Mouse (Mus musculus) inflammation-experienced regulatory T-cells, adult 6 months (primary cell): ENCODE results near the gene Itpkc. TPM values are rescaled to one million over a fixed set of nuclear protein-coding genes. Genes with fewer than 3 reads are reported as not detected.
"Not testable (repeated sequence)": the region's sequence is repeated elsewhere in the genome, so short reads cannot be mapped to it uniquely, and the experiment has no call there.

Source experiments
- ATAC-seq: one replicate; pipeline ENCODE4 v1.8.0; 2017
- polyA plus RNA-seq, 3 experiments: library from polyadenylated mRNA; unstranded; fragments of 100-300 nt; shearing (Covaris generic); gene quantifications; one replicate each; pipeline ENCODE4 v1.2.1; 2017

Itpkc gene
- polyA plus RNA-seq, result under 1 TPM; 0.49 to 0.83 (median 0.58) TPM

DNA sequence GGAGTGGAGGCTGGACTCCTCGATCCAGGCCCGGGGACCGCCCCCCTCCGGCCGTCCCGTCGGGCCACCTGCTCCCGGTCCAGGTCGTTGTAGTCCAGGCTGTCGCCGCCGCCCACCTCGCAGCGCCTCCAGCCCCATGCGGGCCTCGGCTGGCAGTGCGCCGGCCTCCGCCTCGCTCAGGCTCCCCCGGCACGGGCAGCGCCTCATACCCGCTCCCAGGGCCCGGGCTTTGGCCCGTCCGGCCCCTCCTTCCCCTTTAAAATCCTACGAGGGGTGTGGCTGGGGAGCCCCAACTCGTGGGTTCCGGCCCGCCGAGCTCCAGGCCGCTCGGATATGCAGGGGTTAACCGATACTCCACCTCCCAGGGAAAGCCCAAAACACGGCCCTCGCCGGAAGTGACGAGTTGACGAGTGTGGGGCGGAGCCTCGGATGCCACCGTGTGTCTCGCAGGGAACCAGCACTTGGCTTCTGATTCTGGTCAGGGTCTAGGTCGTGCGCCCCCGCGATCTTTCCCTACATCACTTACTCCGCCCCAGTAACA is at the start of gene Itpkc:
TSS of gene Itpkc (minus strand) at position 381 of the 541 bp plus-strand sequence.
- ATAC-seq, result peak; percentile 87

DNA sequence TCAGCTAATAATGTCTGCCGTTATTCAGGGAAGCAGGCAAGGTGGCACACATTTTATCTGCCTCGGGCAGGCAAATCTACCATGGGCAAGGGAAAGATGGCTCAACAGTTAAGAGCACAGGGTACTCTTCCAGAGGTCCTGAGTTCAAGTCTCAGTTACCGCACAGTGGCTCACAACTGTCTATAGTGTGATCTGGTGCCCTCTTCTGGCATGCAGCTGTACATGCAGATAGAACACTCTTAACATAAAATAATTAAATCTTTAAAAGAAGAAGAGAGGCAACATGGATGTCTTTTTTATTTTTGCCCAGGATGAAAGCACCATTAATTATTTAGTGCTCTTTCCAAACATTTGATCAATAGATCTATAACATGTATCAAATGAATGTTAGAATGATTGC is 48.7 kb upstream of the Itpkc start:
- ATAC-seq, result no peak

DNA sequence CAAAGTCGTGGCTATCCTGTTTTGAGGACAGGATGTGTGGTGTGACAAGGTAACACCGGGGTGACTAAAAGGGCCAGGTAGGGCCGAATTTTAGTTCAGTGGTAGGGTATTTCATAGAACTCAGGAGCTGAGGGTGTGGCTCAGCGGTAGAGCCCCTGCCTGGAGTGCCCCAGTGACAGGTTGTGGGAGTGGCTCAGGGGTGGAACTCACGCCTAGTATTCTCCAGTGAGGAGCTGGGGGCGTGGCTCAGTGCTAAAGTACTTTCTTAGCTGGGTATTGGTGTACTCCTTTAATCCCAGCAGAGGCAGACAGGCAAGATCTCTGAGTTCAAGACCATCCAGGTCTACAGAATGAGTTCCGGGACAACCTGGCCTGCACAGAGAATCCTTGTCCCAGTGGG is 47.6 kb upstream of the Itpkc start:
- no peak for ATAC-seq

- ATAC-seq, result no peak
Observed at GRCm38 (mm10) chr7:27274916-27275315, 46.5 kb upstream of the Itpkc start.

- ATAC-seq, result no peak
Observed at GRCm38 (mm10) chr7:27273739-27274351, 45.4 kb upstream of the Itpkc start.

DNA sequence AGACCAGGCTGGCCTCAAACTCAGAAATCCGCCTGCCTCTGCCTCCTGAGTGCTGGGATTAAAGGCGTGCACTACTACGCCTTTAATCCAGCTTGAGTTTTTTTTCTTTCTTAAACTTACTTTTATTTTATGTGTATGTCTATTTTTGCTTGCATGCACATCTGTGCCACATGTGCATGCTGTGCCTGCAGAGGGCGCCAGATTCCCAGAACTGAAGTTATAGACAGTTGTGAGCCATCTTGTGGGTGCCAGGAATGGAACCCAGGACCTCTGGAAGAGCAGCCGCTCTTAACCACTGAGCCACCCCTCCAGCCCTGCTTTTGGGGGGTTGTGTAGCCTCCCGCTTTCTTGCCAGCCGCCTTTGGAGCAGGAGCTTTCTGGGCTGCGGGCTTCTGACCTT is 43.0 kb upstream of the Itpkc start:
- ATAC-seq, result no peak

- no peak for ATAC-seq
Observed at GRCm38 (mm10) chr7:27266515-27267128, 38.2 kb upstream of the Itpkc start.

DNA sequence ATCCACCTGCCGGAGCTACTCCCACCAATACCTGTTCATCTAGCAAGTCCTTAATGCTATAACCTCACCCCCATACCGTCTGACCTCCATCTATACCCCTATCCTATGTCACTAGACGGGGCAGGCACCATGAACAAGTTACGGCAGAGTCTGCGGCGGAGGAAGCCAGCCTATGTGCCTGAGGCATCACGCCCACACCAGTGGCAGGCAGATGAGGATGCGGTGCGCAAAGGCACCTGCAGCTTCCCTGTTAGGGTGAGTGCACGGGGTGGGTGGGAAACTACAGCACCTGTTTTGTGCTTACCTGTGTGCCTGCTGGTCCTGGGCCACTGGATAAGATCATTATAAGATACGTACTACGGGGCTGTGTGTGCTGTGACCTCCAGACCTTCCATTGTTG is 36.3 kb upstream of the Itpkc start:
- no peak for ATAC-seq

GRCm38 (mm10) chr7:27261888-27262287 is 33.4 kb upstream of the Itpkc start:
- no peak for ATAC-seq

DNA sequence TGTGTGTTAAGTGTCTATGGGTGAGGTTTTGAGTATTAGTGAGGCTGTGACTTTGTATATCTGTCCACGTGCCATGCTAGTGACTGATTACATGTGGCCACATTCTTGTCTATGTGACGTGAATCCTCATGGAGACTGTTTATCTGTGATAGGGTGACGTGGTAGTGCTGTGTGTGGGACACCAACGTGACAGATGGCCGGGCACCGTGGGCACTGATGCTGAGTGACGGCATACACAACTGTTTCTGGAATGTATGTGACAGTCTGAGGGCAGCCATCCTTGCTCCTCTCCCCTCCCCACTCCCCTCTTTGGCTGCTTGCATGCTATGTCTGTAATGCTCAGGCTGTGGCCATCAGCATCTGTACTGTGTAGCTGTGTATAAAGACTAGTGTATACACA is 32.4 kb upstream of the Itpkc start:
- no peak for ATAC-seq

- no peak for ATAC-seq
Observed at GRCm38 (mm10) chr7:27259771-27260170, 31.3 kb upstream of the Itpkc start.

- no peak for ATAC-seq
Observed at GRCm38 (mm10) chr7:27259271-27259721, 30.8 kb upstream of the Itpkc start.

GRCm38 (mm10) chr7:27258205-27258899 is 29.9 kb upstream of the Itpkc start, which contains the start of gene Numbl:
TSS of gene Numbl (plus strand) at chr7:27258433.
- ATAC-seq, result peak; percentile 88

DNA sequence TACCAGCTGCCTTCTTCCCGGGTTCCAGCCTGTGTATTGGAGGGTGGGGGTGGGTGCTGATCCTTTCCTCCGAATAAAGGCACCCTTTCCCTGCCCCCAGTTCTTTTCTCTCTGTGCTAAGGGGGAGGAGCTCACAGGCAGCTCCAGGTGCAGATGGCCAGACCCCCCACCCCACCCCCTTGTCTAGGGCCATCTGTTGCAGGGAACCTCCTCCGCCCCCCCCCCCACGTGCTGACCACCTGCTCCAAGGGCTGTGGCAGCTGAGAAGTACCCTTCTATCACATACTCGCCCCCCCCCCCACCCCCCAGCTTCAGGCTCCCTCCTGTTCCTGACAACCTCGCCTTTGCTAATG is 29.4 kb upstream of the Itpkc start:
- no peak for ATAC-seq

DNA sequence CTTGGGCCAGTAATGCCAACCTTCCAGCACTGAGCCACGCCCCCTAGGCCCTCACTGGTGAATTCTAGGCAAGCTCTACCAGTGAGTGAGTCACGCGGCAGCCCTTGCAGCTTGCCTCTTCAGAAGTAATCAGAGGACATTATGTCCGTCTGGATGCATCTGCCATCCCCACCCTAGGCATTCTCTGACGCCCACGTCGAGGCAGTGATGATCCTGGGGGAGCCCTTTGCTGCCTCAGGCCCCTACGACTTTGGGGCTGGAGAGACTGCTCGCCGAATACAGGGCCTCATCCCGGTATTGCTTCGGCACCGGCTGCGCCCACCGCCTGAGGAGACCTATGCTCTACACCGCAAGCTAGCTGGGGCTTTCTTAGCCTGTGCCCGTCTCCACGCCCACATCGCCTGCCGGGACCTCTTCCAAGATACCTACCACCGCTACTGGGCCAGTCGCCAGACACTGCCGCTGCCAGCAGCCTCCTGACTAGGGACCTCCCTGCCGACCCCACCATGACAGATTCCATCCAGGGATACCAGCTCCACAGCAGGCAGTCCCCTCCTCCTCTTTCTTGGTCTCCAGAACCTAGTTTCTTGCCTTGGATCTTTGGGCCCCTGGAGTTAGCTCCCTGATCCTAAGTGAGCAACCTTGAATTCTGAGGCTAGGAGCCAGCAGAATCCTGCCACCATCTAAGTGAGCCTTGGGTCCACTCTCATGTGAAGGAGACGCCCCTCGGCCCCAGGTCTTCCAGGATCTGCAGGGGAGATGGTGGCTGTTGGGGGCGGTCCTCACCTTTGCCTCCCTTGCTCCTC is 28.8 kb upstream of the Itpkc start:
- ATAC-seq, result no peak

GRCm38 (mm10) chr7:27255721-27256120 is 27.3 kb upstream of the Itpkc start:
- ATAC-seq, result no peak

- no peak for ATAC-seq
Observed at GRCm38 (mm10) chr7:27251946-27252345, 23.5 kb upstream of the Itpkc start.

DNA sequence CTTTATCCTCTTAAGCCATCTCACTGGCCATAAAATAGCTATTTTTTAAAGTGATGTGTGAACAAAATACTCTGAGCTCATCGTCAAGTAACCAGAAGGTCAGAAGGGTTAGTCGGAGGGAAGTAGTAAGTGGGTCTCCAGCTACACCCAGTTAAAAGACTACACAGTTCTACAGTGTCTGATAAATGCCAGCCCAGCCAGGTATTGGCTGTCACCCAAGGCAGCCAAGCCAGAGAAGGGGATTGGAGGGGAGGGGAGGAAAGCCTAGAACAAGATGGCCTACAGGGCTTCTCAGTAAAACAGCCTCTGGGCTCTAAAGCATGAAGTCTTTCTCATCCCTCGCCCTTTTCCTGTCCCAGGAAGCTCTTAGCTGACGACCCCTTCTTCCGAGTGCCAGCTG is 21.5 kb upstream of the Itpkc start:
- ATAC-seq, result no peak

GRCm38 (mm10) chr7:27249146-27249545 is 20.7 kb upstream of the Itpkc start:
- ATAC-seq, result no peak

DNA sequence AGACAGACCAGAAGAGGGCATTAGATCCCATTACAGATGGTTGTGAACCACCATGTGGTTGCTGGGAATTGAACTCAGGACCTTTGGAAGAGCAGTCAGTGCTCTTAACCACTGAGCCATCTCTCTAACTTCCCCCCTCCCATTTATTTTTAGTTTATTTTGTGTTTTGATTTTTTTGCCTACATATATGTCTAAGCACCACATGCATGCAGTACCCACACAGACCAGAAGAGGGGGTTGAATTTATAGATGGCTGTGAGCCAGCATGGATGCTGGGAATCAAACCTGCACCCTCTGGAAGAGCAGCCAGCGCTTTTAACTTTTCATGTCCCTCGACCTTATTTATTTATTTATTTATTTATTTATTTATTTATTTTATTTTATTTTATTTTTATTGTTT is 15.6 kb upstream of the Itpkc start:
- not testable (repeated sequence) for ATAC-seq

- ATAC-seq, result no peak
Observed at GRCm38 (mm10) chr7:27243211-27243610, 14.8 kb upstream of the Itpkc start.

GRCm38 (mm10) chr7:27238568-27238967 is 10.1 kb upstream of the Itpkc start:
- no peak for ATAC-seq

- no peak for ATAC-seq
Observed at GRCm38 (mm10) chr7:27237527-27237926, 9.1 kb upstream of the Itpkc start.
